Mouse (Mus musculus): ENCODE data around the gene Slc2a13.
A peak's percentile ranks its signal among the peaks of the same experiment; 100 is the strongest.

Slc2a13 gene

GRCm38 (mm10) chr15:91477766-91478165 lies 95.3 kb downstream of the Slc2a13 start:
- TF ChIP-seq CTCF (conservative IDR thresholded peaks at IDR 0.05; ENCODE audit: low read length) (peak; percentile 62), NANOG (IDR thresholded peaks at IDR 0.05; ENCODE audit: borderline replicate concordance, low read length) (no peak)
- Histone ChIP-seq H3K36me3 (ENCODE audit: insufficient read depth, low read length) (no peaks in the 10 kb centered on the region), H3K27me3 (ENCODE audit: insufficient read depth, low read length) (no peaks in the 10 kb centered on the region), H3K4me3 (replicated peaks; ENCODE audit: low read length) (no peak overlapping the region), H3K9me3 (ENCODE audit: low read length) (no peaks in the 10 kb centered on the region), H3K4me1 (replicated peaks; ENCODE audit: low read depth, low read length) (no peaks in the 10 kb centered on the region)

GRCm38 (mm10) chr15:91473690-91474409 lies 99.2 kb downstream of the Slc2a13 start:
- H3K4me1 ChIP-seq (replicated peaks; ENCODE audit: low read depth, low read length) = no peaks in the 10 kb centered on the region
- no peak overlapping the region for H3K4me3 ChIP-seq (replicated peaks; ENCODE audit: low read length)
- no peaks in the 10 kb centered on the region for H3K36me3 ChIP-seq (ENCODE audit: insufficient read depth, low read length)
- H3K9me3 ChIP-seq (ENCODE audit: low read length) = no peaks in the 10 kb centered on the region; the same call in 1 of the 2 replicates
- no peak for TF ChIP-seq CTCF (conservative IDR thresholded peaks at IDR 0.05; ENCODE audit: low read length)
- TF ChIP-seq POU5F1 (IDR thresholded peaks at IDR 0.05; ENCODE audit: borderline replicate concordance, low read length) = no peak
- TF ChIP-seq NANOG (IDR thresholded peaks at IDR 0.05; ENCODE audit: borderline replicate concordance, low read length) = no peak
- no peaks in the 10 kb centered on the region for H3K27me3 ChIP-seq (ENCODE audit: insufficient read depth, low read length)

GRCm38 (mm10) chr15:91465331-91465730 lies 107.7 kb downstream of the Slc2a13 start:
- no peak for TF ChIP-seq CTCF (conservative IDR thresholded peaks at IDR 0.05; ENCODE audit: low read length)
- TF ChIP-seq POU5F1 (IDR thresholded peaks at IDR 0.05; ENCODE audit: borderline replicate concordance, low read length) = no peak
- TF ChIP-seq NANOG (IDR thresholded peaks at IDR 0.05; ENCODE audit: borderline replicate concordance, low read length) = no peak
- Histone ChIP-seq H3K27me3 (ENCODE audit: insufficient read depth, low read length) (no peaks in the 10 kb centered on the region), H3K4me3 (replicated peaks; ENCODE audit: low read length) (no peak overlapping the region), H3K4me1 (replicated peaks; ENCODE audit: low read depth, low read length) (no peaks in the 10 kb centered on the region), H3K36me3 (ENCODE audit: insufficient read depth, low read length) (no peaks in the 10 kb centered on the region), H3K9me3 (ENCODE audit: low read length) (no peaks in the 10 kb centered on the region; the same call in 1 of the 2 replicates)

GRCm38 (mm10) chr15:91463857-91464435 lies 109.1 kb downstream of the Slc2a13 start:
- H3K4me1 ChIP-seq (replicated peaks; ENCODE audit: low read depth, low read length) = no peaks in the 10 kb centered on the region
- H3K36me3 ChIP-seq (ENCODE audit: insufficient read depth, low read length) = no peaks in the 10 kb centered on the region
- H3K4me3 ChIP-seq (replicated peaks; ENCODE audit: low read length) = no peak overlapping the region
- no peaks in the 10 kb centered on the region for H3K27me3 ChIP-seq (ENCODE audit: insufficient read depth, low read length)
- H3K9me3 ChIP-seq (ENCODE audit: low read length) = no peaks in the 10 kb centered on the region
- no peak for TF ChIP-seq POU5F1 (IDR thresholded peaks at IDR 0.05; ENCODE audit: borderline replicate concordance, low read length)
- TF ChIP-seq CTCF (conservative IDR thresholded peaks at IDR 0.05; ENCODE audit: low read length) = no peak
- no peak for TF ChIP-seq NANOG (IDR thresholded peaks at IDR 0.05; ENCODE audit: borderline replicate concordance, low read length)

- Histone ChIP-seq H3K4me1 (replicated peaks; ENCODE audit: low read depth, low read length) (no peaks in the 10 kb centered on the region), H3K4me3 (replicated peaks; ENCODE audit: low read length) (no peak overlapping the region), H3K36me3 (ENCODE audit: insufficient read depth, low read length) (no peaks in the 10 kb centered on the region), H3K9me3 (ENCODE audit: low read length) (no peaks in the 10 kb centered on the region), H3K27me3 (ENCODE audit: insufficient read depth, low read length) (no peaks in the 10 kb centered on the region)
- TF ChIP-seq POU5F1 (IDR thresholded peaks at IDR 0.05; ENCODE audit: borderline replicate concordance, low read length) (no peak), NANOG (IDR thresholded peaks at IDR 0.05; ENCODE audit: borderline replicate concordance, low read length) (no peak), CTCF (conservative IDR thresholded peaks at IDR 0.05; ENCODE audit: low read length) (no peak)
These were observed 109.9 kb downstream of the Slc2a13 start for GRCm38 (mm10) chr15:91463026-91463661.

GRCm38 (mm10) chr15:91461940-91462339 lies 111.1 kb downstream of the Slc2a13 start:
- Histone ChIP-seq H3K36me3 (ENCODE audit: insufficient read depth, low read length) (no peaks in the 10 kb centered on the region), H3K4me3 (replicated peaks; ENCODE audit: low read length) (no peak overlapping the region), H3K27me3 (ENCODE audit: insufficient read depth, low read length) (no peaks in the 10 kb centered on the region), H3K4me1 (replicated peaks; ENCODE audit: low read depth, low read length) (no peaks in the 10 kb centered on the region), H3K9me3 (ENCODE audit: low read length) (no peaks in the 10 kb centered on the region)
- TF ChIP-seq CTCF (conservative IDR thresholded peaks at IDR 0.05; ENCODE audit: low read length) = no peak
- no peak for TF ChIP-seq POU5F1 (IDR thresholded peaks at IDR 0.05; ENCODE audit: borderline replicate concordance, low read length)
- TF ChIP-seq NANOG (IDR thresholded peaks at IDR 0.05; ENCODE audit: borderline replicate concordance, low read length) = no peak

GRCm38 (mm10) chr15:91457202-91457601 lies 115.9 kb downstream of the Slc2a13 start:
- Histone ChIP-seq H3K4me3 (replicated peaks; ENCODE audit: low read length) (no peak overlapping the region), H3K27me3 (ENCODE audit: insufficient read depth, low read length) (no peaks in the 10 kb centered on the region), H3K36me3 (ENCODE audit: insufficient read depth, low read length) (no peaks in the 10 kb centered on the region), H3K9me3 (ENCODE audit: low read length) (no peaks in the 10 kb centered on the region), H3K4me1 (replicated peaks; ENCODE audit: low read depth, low read length) (no peaks in the 10 kb centered on the region)
- no peak for TF ChIP-seq CTCF (conservative IDR thresholded peaks at IDR 0.05; ENCODE audit: low read length)
- TF ChIP-seq NANOG (IDR thresholded peaks at IDR 0.05; ENCODE audit: borderline replicate concordance, low read length) = no peak
- TF ChIP-seq POU5F1 (IDR thresholded peaks at IDR 0.05; ENCODE audit: borderline replicate concordance, low read length) = no peak

GRCm38 (mm10) chr15:91445399-91445798 lies 127.7 kb downstream of the Slc2a13 start:
- H3K27me3 ChIP-seq (ENCODE audit: insufficient read depth, low read length) = no peaks in the 10 kb centered on the region
- no peaks in the 10 kb centered on the region for H3K36me3 ChIP-seq (ENCODE audit: insufficient read depth, low read length)
- H3K4me3 ChIP-seq (replicated peaks; ENCODE audit: low read length) = no peak overlapping the region
- H3K4me1 ChIP-seq (replicated peaks; ENCODE audit: low read depth, low read length) = peaks cover 5% of the 10 kb centered on the region; the same call in 1 of the 2 replicates
- TF ChIP-seq POU5F1 (IDR thresholded peaks at IDR 0.05; ENCODE audit: borderline replicate concordance, low read length) (no peak), CTCF (conservative IDR thresholded peaks at IDR 0.05; ENCODE audit: low read length) (no peak), NANOG (IDR thresholded peaks at IDR 0.05; ENCODE audit: borderline replicate concordance, low read length) (no peak)
- peaks cover 6% of the 10 kb centered on the region for H3K9me3 ChIP-seq (ENCODE audit: low read length)
